Mouse (Mus musculus) adrenal gland, adult (tissue): ENCODE data around the gene Fkbp1b.
"Not testable (repeated sequence)": the region's sequence is repeated elsewhere in the genome, so short reads cannot be mapped to it uniquely, and the experiment has no call there.

Source experiments
- DNase-seq, 2 experiments: peaks; one replicate each; pipeline ENCODE4 v3.0.0; 2022 to 2023; ENCODE audit warnings: low spot score in 1 of 2; ENCODE audit not compliant: inconsistent age in 2 of 2

Gene Fkbp1b

DNA sequence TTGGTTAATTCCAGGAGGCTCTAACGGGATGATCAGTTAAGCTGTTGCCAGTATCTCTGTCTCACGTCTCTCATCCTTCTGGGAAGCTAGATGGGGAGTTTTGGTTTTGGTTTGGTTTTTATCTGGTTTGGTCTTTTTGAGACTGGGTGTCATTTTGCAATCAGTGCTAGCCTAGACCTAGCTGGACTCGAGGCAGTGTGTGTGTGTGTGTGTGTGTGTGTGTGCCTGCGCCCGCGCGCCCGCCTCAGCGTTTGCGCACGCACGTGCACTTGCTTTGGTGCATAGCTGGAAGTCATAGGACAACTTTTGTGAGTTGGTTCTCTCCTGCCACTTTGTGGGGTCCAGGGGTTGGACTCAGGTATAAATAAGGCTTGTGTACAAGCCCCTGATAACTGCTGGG lies 2.4 kb upstream of the Fkbp1b start:
- DNase-seq = peak; percentile 36 to 73

GRCm38 (mm10) chr12:4842890-4843597 lies 1.7 kb upstream of the Fkbp1b start, which contains the start of gene Wdcp:
TSS of gene Wdcp (plus strand) at chr12:4843303.
- DNase-seq = peak; percentile 92 to 96

- DNase-seq = peak in 1 of 2 experiments; percentile 35
Observed at GRCm38 (mm10) chr12:4842456-4842855, 1.1 kb upstream of the Fkbp1b start.

- DNase-seq = peak; percentile 27 to 54
Observed at GRCm38 (mm10) chr12:4840741-4841140, 650 bp downstream of the Fkbp1b start.

DNA sequence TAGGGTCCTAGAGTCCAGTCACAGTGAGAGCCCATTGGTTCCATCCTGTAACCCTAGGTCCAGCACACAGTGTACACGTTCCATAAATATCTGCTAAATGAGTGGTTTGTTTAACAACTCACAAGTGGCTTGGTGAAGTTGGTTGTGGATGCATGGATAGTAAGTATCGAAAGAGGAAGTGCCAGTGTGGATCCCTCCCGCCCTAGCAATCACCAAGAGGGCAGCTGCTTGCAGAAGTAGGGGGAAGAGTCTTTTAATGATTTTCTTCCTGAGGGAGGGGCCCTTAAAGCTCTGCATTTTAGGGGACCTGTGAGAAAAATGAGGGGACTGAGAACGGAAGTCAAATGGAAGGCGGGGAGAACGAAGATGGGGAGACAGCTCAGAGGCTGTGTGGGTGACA lies 1.4 kb downstream of the Fkbp1b start:
- peak in 1 of 2 experiments; percentile 26 for DNase-seq

DNA sequence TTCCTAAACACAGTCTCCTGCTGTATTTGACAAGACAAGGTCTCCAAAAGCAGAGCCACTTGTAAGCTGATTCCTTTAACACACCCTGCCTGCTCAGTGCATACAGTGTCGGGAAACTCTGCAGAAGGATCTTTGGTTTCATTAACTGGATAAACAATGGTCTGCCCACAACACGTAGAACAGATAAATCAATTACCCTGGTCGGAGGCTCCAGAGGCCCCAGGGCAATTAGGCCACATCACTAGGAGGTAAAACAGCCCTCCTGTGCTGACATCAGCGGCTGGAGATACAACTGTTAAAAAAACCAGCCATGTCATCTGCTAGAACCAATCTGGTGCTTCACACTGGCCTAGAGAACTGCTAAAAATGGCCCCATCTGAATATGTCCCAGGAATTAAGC lies 4.4 kb downstream of the Fkbp1b start:
- peak; percentile 46 to 68 for DNase-seq

DNA sequence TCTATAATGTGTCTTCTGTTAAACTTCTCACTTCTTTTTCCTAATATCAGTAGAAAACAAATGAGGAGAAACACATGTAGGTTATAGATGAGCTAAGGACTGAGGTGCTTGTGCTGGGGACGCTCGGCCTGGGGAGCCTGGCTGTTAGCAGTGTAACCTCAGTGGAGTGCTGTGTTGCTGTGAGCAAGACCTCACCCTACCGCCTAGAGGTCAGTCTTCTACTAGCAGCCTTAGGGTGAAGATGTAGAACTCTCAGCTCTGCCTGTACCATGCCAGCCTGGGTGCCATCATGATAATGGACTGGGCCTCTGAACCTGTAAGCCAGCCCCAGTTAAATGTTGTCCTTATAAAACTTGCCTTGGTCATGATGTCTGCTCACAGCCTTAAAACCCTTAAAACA lies 14.1 kb downstream of the Fkbp1b start:
- DNase-seq = no peak

DNA sequence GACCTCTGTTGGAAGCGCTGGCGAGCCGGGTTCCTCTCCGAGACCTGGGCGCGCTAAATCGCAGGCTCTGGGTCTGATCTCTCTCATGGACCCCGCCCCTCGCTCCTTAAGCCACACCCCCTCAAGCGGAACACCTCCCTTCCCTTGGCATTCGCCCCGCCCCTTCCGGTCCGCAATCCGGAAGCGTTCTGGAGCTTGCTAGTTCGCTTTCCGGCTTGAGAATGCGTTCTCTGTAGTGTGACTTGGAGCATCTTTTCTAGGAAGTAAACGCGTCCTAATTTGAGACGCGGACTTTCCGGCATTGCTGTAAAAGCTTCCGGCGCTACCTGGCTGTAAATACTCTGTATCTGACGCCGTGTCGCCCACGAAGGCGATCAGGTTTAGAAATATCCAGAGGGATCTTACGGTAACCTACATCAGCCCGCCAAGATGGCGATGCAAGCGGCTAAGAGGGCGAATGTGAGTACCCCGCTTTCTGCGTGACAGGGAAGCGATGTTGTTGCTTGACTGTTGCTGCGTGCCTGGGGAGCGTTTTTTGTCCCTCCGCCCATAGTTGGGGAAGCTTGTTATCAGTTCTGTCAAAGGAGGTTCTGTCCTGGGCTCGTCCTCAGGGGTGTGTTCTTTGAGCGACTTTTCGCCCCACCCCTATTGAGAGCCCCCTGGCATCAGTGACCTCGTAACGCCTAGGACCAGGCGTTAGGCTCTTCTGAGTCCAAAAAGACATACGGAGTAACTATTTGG lies 23.9 kb downstream of the Fkbp1b start, which contains the start of gene Sf3b6:
Sf3b6 (plus strand) TSS at position 184 of the 741 bp plus-strand sequence.
- DNase-seq = peak; percentile 98 to 100

- DNase-seq = no peak
Observed at GRCm38 (mm10) chr12:4816680-4817360, 24.6 kb downstream of the Fkbp1b start.

DNA sequence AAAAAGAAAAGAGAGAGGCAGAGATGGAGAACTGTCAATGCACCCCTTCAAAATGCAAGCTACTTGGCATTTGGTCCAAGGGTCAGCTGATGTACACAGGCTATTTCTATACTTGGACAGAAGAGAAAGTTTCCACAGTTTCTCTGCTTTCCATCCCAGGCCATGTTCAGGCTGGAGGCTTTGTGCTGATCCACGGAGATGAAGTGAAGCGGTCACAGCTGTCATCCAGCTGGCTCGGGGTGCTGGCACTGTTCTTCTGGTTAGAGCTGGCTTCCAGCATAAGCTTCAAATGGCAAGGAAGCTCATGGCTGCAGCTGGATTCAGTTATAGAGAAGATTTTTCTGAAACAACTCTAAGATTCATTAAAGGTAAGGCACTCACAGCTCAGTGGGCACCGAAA lies 27.8 kb downstream of the Fkbp1b start:
- DNase-seq = no peak

GRCm38 (mm10) chr12:4811705-4812104 lies 29.7 kb downstream of the Fkbp1b start:
- no peak for DNase-seq

GRCm38 (mm10) chr12:4811036-4811435 lies 30.4 kb downstream of the Fkbp1b start:
- DNase-seq = no peak

- DNase-seq = not testable (repeated sequence)
Observed at GRCm38 (mm10) chr12:4797471-4797870, 43.9 kb downstream of the Fkbp1b start.

GRCm38 (mm10) chr12:4793718-4794117 lies 47.7 kb downstream of the Fkbp1b start:
- peak in 1 of 2 experiments; percentile 19 for DNase-seq

- not testable (repeated sequence) for DNase-seq
Observed at GRCm38 (mm10) chr12:4788128-4788527, 53.3 kb downstream of the Fkbp1b start.

GRCm38 (mm10) chr12:4784466-4784865 lies 56.9 kb downstream of the Fkbp1b start:
- no peak for DNase-seq

DNA sequence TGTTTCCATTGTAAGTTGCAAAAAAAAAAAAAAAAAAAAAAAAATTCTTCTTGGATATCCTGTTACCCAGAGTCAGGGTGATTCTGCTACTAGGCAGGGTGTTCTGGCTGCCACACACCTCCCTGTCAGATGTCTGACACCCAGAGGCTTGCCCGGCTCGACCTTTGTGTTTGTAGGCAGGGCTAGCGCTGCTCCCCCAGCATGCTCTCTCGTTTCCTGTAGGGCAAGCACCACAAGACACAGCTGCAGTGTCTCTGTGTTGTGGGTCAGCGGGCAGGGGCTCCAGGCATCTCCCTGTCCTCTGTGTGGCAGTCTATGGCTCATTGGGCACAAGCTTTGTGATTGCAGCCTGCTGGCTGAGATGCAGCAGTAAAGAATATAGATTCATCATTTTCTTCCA lies 57.8 kb downstream of the Fkbp1b start:
- DNase-seq = no peak
